Mouse (Mus musculus) neural tube, embryonic 15.5 days (tissue): ENCODE results near the gene Dennd5b. TPM values are rescaled to one million over a fixed set of nuclear protein-coding genes. Genes with fewer than 3 reads are reported as not detected.
A peak's percentile ranks its signal among the peaks of the same experiment; 100 is the strongest.

ENCODE experiments used
- ATAC-seq: fragments of 200-750 bp; cut with Nextera tagmentation; 2 replicates; pipeline ENCODE4 v1.8.0; 2017; ENCODE audit warnings: mild to moderate bottlenecking, moderate TSS enrichment, moderate library complexity; ENCODE audit not compliant: low FRiP score
- H3K27ac ChIP-seq: fragments of 300-500 bp; sonication (generic); replicated peaks from 2 replicates; pipeline ENCODE4 v1.5.1; 2015; ENCODE audit warnings: mild to moderate bottlenecking, inconsistent platforms
- H3K27me3 ChIP-seq: fragments of 300-500 bp; sonication (generic); replicated peaks from 2 replicates; pipeline ENCODE4 v1.6.1; 2015; ENCODE audit warnings: inconsistent platforms
- H3K36me3 ChIP-seq: fragments of 300-500 bp; sonication (generic); 2 replicates; pipeline ENCODE4 v1.6.1; 2015; ENCODE audit warnings: inconsistent platforms
- H3K4me1 ChIP-seq: fragments of 300-500 bp; sonication (generic); 2 replicates; pipeline ENCODE4 v1.6.1; 2015; ENCODE audit warnings: inconsistent platforms
- H3K4me2 ChIP-seq: fragments of 300-500 bp; sonication (generic); 2 replicates; pipeline ENCODE4 v1.6.1; 2015; ENCODE audit warnings: inconsistent platforms, mild to moderate bottlenecking, moderate library complexity
- H3K4me3 ChIP-seq: fragments of 300-500 bp; sonication (generic); replicated peaks from 2 replicates; pipeline ENCODE4 v1.5.1; 2015; ENCODE audit warnings: mild to moderate bottlenecking, inconsistent platforms
- H3K9ac ChIP-seq: fragments of 300-500 bp; sonication (generic); replicated peaks from 2 replicates; pipeline ENCODE4 v1.6.1; 2015; ENCODE audit warnings: mild to moderate bottlenecking, inconsistent platforms
- H3K9me3 ChIP-seq: fragments of 300-500 bp; sonication (generic); replicated peaks from 2 replicates; pipeline ENCODE4 v1.6.1; 2016; ENCODE audit warnings: inconsistent platforms
- WGBS: fragments of 180-500 bp; shearing (Covaris S2); methylation state at CpG from one replicate; pipeline ENCODE4 v1.1.7; 2015; ENCODE audit warnings: mixed read lengths; 5-methylcytosine and 5-hydroxymethylcytosine counted together
- polyA plus RNA-seq: library from polyadenylated mRNA; unstranded; fragments of >200 nt; fragmentation: Nextera tagmentation; extraction: Ambion mirVana; gene quantifications from 2 replicates; pipeline ENCODE4 v1.2.1, GENCODE M21; 2015

The Dennd5b gene
- polyA plus RNA-seq, 1 experiment from 2014 or later = 13.5 TPM

- H3K9ac ChIP-seq = no peak overlapping the region
- no peaks in the 10 kb centered on the region for H3K27me3 ChIP-seq
- no peaks in the 10 kb centered on the region for H3K9me3 ChIP-seq
- ATAC-seq = no peak
- H3K4me3 ChIP-seq = peak overlapping the region; percentile 24
- peak overlapping the region; percentile 64 for H3K4me2 ChIP-seq
- peaks cover 14% of the 10 kb centered on the region for H3K4me1 ChIP-seq
- H3K27ac ChIP-seq = no peak overlapping the region
- no peaks in the 10 kb centered on the region for H3K36me3 ChIP-seq
Measured at GRCm38 (mm10) chr6:149098993-149099392, 2.5 kb downstream of the Dennd5b start.

DNA sequence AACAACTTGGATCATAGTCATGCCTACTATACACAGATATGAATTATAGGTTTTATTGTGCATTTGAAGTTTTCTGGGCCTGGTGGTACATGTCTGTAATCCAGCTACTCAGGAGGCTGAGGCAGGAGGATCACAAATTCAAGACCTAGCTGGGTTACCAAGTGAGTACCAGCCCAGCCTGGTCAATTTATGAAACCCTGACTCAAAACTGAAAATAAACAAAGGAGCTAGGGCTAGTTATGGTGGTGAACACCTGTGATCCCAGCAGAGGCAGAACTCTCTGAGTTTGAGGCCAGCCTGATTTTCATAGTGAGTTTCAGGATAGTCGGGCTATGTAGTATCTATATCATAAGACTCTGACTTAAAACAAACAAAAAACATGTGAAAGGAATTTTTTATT lies 4.2 kb downstream of the Dennd5b start:
- Histone ChIP-seq H3K9ac (no peak overlapping the region), H3K36me3 (no peaks in the 10 kb centered on the region), H3K4me3 (no peak overlapping the region), H3K27ac (no peak overlapping the region), H3K9me3 (no peaks in the 10 kb centered on the region), H3K4me1 (peaks cover 14% of the 10 kb centered on the region), H3K4me2 (no peak overlapping the region), H3K27me3 (no peaks in the 10 kb centered on the region)
- WGBS = 97% methylated on average over 1 of the region's 1 CpGs
- no peak for ATAC-seq

- no peak overlapping the region for H3K27ac ChIP-seq
- H3K27me3 ChIP-seq = no peaks in the 10 kb centered on the region
- 91% methylated on average over 2 of the region's 2 CpGs for WGBS
- no peaks in the 10 kb centered on the region for H3K9me3 ChIP-seq
- no peak overlapping the region for H3K9ac ChIP-seq
- H3K4me2 ChIP-seq = no peak overlapping the region
- H3K36me3 ChIP-seq = no peaks in the 10 kb centered on the region
- no peak for ATAC-seq
- no peak overlapping the region for H3K4me3 ChIP-seq
- H3K4me1 ChIP-seq = peaks cover 12% of the 10 kb centered on the region
Measured at GRCm38 (mm10) chr6:149096233-149096632, 5.2 kb downstream of the Dennd5b start.

DNA sequence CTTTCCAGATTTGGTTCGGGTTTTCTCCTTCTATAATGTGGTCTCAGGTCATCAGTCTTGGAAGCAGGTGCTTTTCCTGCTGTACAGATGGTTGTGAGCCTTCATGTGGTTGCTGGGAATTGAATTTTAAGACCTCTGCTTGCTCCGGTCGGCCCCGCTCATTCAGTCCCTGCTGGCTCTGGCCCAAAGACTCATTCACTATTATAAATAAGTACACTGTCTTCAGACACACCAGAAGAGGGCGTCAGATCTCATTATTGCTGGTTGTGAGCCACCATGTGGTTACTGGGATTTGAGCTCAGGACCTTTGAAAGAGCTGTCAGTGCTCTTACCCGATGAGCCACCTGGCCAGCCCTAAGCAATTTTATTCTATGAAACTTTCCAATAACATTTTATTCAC lies 6.1 kb downstream of the Dennd5b start:
- WGBS = 47% methylated on average over 6 of the region's 6 CpGs
- H3K36me3 ChIP-seq = no peaks in the 10 kb centered on the region
- ATAC-seq = no peak

DNA sequence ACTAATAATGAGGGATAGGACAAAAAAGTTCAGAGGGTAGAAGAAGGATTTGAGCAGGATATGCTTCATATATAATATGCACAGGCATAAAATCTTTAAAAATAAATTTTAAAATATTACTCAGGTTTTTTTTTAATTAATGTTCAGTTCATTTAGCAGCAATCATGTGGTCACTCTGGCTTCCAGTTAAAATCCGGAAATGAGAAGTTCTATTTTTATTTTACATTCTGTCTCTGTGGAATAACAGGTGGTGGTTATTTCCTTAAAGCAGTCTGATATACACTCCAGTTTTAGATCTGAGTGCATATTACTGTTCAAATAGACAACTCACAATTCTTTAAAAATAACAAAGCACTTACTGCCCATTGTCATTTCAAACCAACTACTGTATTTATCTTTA lies 6.9 kb downstream of the Dennd5b start:
- no peaks in the 10 kb centered on the region for H3K27me3 ChIP-seq
- peaks cover 10% of the 10 kb centered on the region for H3K4me1 ChIP-seq
- no peak overlapping the region for H3K4me3 ChIP-seq
- no peak overlapping the region for H3K27ac ChIP-seq
- no peaks in the 10 kb centered on the region for H3K9me3 ChIP-seq
- H3K36me3 ChIP-seq = no peaks in the 10 kb centered on the region
- no peak overlapping the region for H3K9ac ChIP-seq
- no peak overlapping the region for H3K4me2 ChIP-seq
- no peak for ATAC-seq
- 81% methylated on average over 1 of the region's 1 CpGs for WGBS

More for the DNA sequence above, 6.1 kb downstream of the Dennd5b start:
- Histone ChIP-seq H3K27ac (no peak overlapping the region), H3K27me3 (no peaks in the 10 kb centered on the region), H3K4me1 (peaks cover 12% of the 10 kb centered on the region), H3K4me3 (no peak overlapping the region), H3K9ac (no peak overlapping the region), H3K4me2 (no peak overlapping the region), H3K9me3 (no peaks in the 10 kb centered on the region)

DNA sequence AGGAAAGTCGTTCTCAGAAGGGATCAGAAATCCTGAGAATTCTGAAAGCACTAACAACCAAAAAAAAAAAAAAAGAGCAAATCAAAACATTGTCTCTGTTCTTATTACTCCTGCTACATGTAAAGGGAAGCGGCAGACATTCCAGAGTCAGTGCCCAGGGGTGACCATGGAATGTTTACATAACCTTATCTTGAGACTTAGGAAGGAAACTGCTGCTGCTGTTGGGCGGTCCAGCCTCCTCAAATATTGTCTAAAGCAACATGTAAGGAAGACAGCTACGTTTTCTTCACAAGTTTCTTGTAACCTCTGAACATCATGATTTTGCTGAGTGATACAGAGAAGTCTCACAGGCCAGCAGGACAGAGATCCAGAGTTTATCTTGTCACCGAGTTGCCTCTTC lies 8.0 kb downstream of the Dennd5b start:
- 71% methylated on average over 5 of the region's 5 CpGs for WGBS
- H3K4me1 ChIP-seq = 0 out of 2 replicates have a peak, but pooled peaks cover 5% of the 10 kb centered on the region
- no peak for ATAC-seq
- H3K9ac ChIP-seq = no peak overlapping the region
- H3K4me3 ChIP-seq = no peak overlapping the region
- no peaks in the 10 kb centered on the region for H3K27me3 ChIP-seq
- H3K4me2 ChIP-seq = no peak overlapping the region
- H3K9me3 ChIP-seq = no peaks in the 10 kb centered on the region
- no peak overlapping the region for H3K27ac ChIP-seq
- H3K36me3 ChIP-seq = no peaks in the 10 kb centered on the region

GRCm38 (mm10) chr6:149092406-149092805 lies 9.1 kb downstream of the Dennd5b start:
- Histone ChIP-seq H3K9me3 (no peaks in the 10 kb centered on the region), H3K9ac (no peak overlapping the region), H3K27me3 (no peaks in the 10 kb centered on the region), H3K36me3 (no peaks in the 10 kb centered on the region), H3K4me3 (no peak overlapping the region), H3K4me2 (no peak overlapping the region), H3K27ac (no peak overlapping the region), H3K4me1 (0 out of 2 replicates have a peak, but pooled peaks cover 5% of the 10 kb centered on the region)
- ATAC-seq = no peak
- 97% methylated on average over 6 of the region's 6 CpGs for WGBS

- H3K4me3 ChIP-seq = no peak overlapping the region
- no peak overlapping the region for H3K9ac ChIP-seq
- no peak overlapping the region for H3K27ac ChIP-seq
- H3K9me3 ChIP-seq = no peaks in the 10 kb centered on the region
- peaks cover 3% of the 10 kb centered on the region; the same call in 1 of the 2 replicates for H3K36me3 ChIP-seq
- H3K27me3 ChIP-seq = no peaks in the 10 kb centered on the region
- no peak overlapping the region for H3K4me2 ChIP-seq
- ATAC-seq = peak; percentile 45; the same call in 1 of the 2 replicates
- 84% methylated on average over 1 of the region's 1 CpGs for WGBS
- peaks cover 4% of the 10 kb centered on the region; the same call in 1 of the 2 replicates for H3K4me1 ChIP-seq
Measured at GRCm38 (mm10) chr6:149077136-149077808, 24.2 kb downstream of the Dennd5b start.

GRCm38 (mm10) chr6:149073854-149074253 lies 27.6 kb downstream of the Dennd5b start:
- H3K9ac ChIP-seq = no peak overlapping the region
- peaks cover 4% of the 10 kb centered on the region; the same call in 1 of the 2 replicates for H3K4me1 ChIP-seq
- H3K9me3 ChIP-seq = no peaks in the 10 kb centered on the region
- no peak for ATAC-seq
- no peak overlapping the region for H3K27ac ChIP-seq
- peaks cover 3% of the 10 kb centered on the region; the same call in 1 of the 2 replicates for H3K36me3 ChIP-seq
- WGBS = 84% methylated on average over 4 of the region's 4 CpGs
- no peak overlapping the region for H3K4me3 ChIP-seq
- no peaks in the 10 kb centered on the region for H3K27me3 ChIP-seq
- no peak overlapping the region for H3K4me2 ChIP-seq

GRCm38 (mm10) chr6:149072873-149073272 lies 28.6 kb downstream of the Dennd5b start:
- Histone ChIP-seq H3K36me3 (peaks cover 3% of the 10 kb centered on the region; the same call in 1 of the 2 replicates), H3K9me3 (no peaks in the 10 kb centered on the region), H3K4me2 (no peak overlapping the region), H3K27ac (no peak overlapping the region), H3K27me3 (no peaks in the 10 kb centered on the region), H3K4me3 (no peak overlapping the region), H3K4me1 (peaks cover 4% of the 10 kb centered on the region; the same call in 1 of the 2 replicates), H3K9ac (no peak overlapping the region)
- no peak for ATAC-seq
- 73% methylated on average over 3 of the region's 3 CpGs for WGBS

DNA sequence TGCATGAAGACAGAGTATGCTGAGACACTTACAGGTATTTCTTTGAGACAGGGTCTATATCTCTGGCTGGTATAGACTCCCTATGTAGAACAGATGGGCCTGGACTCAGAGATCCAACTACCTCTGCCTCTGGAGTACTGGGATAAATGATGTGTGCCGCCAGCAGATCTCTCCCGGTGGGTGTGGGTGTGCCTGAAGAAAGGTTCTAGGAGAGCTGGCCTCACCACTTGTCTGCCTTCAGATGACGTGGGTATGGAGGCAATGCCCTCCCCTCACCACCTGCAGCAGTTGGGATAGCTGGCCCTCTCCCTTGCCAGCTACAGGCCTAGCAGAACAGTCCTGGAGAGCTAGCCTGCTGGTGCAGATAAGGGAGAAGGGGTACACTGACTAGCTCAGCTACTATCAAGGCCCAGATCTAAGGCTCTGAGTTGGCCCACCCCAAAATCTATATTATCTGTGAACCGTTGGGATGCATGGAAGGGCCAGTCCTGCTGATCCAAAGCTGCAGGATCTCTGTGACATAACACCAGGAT lies 30.8 kb downstream of the Dennd5b start:
- Histone ChIP-seq H3K9me3 (no peaks in the 10 kb centered on the region), H3K36me3 (no peaks in the 10 kb centered on the region), H3K9ac (no peak overlapping the region), H3K4me2 (no peak overlapping the region), H3K4me1 (peaks cover 4% of the 10 kb centered on the region; the same call in 1 of the 2 replicates), H3K27ac (no peak overlapping the region), H3K27me3 (no peaks in the 10 kb centered on the region), H3K4me3 (no peak overlapping the region)
- ATAC-seq = no peak
- WGBS = 86% methylated on average over 4 of the region's 4 CpGs

GRCm38 (mm10) chr6:149063382-149063781 lies 38.1 kb downstream of the Dennd5b start:
- Histone ChIP-seq H3K27me3 (no peaks in the 10 kb centered on the region), H3K4me3 (no peak overlapping the region), H3K9me3 (no peaks in the 10 kb centered on the region), H3K4me2 (no peak overlapping the region), H3K4me1 (no peaks in the 10 kb centered on the region), H3K36me3 (no peaks in the 10 kb centered on the region), H3K27ac (no peak overlapping the region), H3K9ac (no peak overlapping the region)
- no peak for ATAC-seq
